Mouse (Mus musculus) ES-Bruce4 (cell line): ENCODE results near the gene Atp2a1. TPM values are rescaled to one million over a fixed set of nuclear protein-coding genes. Genes with fewer than 3 reads are reported as not detected.
A peak's percentile ranks its signal among the peaks of the same experiment; 100 is the strongest.

ENCODE experiments used
- H3K27ac ChIP-seq: 2 replicates; pipeline ENCODE4 v1.5.1; 2012; ENCODE audit warnings: low read length, inconsistent platforms; ENCODE audit not compliant: insufficient read depth
- H3K27me3 ChIP-seq: 2 replicates; pipeline ENCODE4 v1.6.1; 2012; ENCODE audit warnings: mild to moderate bottlenecking, low read length, inconsistent platforms; ENCODE audit not compliant: control insufficient read depth, poor library complexity, insufficient read depth, severe bottlenecking
- H3K36me3 ChIP-seq: 2 replicates; pipeline ENCODE4 v1.6.1; 2012; ENCODE audit warnings: inconsistent platforms, mild to moderate bottlenecking, low read length, moderate library complexity; ENCODE audit not compliant: control insufficient read depth, poor library complexity, insufficient read depth, severe bottlenecking
- H3K4me1 ChIP-seq: one replicate; pipeline ENCODE4 v1.8.1; 2011; ENCODE audit warnings: low read length; ENCODE audit not compliant: control insufficient read depth, insufficient read depth
- H3K4me3 ChIP-seq: 2 replicates; pipeline ENCODE4 v1.5.1; 2011; ENCODE audit warnings: low read depth, mild to moderate bottlenecking, low read length
- H3K9ac ChIP-seq: 2 replicates; pipeline ENCODE4 v1.6.1; 2012; ENCODE audit warnings: low read depth, mild to moderate bottlenecking, inconsistent platforms; ENCODE audit not compliant: poor library complexity, severe bottlenecking
- H3K9me3 ChIP-seq: replicated peaks from 2 replicates; pipeline ENCODE4 v1.6.1; 2012; ENCODE audit warnings: mild to moderate bottlenecking, low read length, inconsistent platforms; ENCODE audit not compliant: control insufficient read depth, poor library complexity, insufficient read depth, severe bottlenecking
- CTCF ChIP-seq: IDR thresholded peaks from one replicate; pipeline ENCODE4 v1.8.1; 2011; ENCODE audit warnings: low read depth, low read length
- EP300 ChIP-seq: IDR thresholded peaks from 2 replicates; pipeline ENCODE4 v1.6.1; 2011; ENCODE audit warnings: low read depth, low read length; ENCODE audit not compliant: insufficient read depth
- POLR2A ChIP-seq: IDR thresholded peaks from one replicate; pipeline ENCODE4 v1.8.1; 2011; ENCODE audit warnings: low read length; ENCODE audit not compliant: insufficient read depth
- polyA plus RNA-seq: library from polyadenylated mRNA; stranded (reverse); fragments of >200 nt; gene quantifications from 2 replicates; pipeline ENCODE4 v1.2.4, GENCODE M21; 2011; ENCODE audit warnings: low read depth; ENCODE audit not compliant: missing spikeins, insufficient read depth, insufficient read length

The Atp2a1 gene
- polyA plus RNA-seq, 1 experiment = 0.40 TPM

DNA sequence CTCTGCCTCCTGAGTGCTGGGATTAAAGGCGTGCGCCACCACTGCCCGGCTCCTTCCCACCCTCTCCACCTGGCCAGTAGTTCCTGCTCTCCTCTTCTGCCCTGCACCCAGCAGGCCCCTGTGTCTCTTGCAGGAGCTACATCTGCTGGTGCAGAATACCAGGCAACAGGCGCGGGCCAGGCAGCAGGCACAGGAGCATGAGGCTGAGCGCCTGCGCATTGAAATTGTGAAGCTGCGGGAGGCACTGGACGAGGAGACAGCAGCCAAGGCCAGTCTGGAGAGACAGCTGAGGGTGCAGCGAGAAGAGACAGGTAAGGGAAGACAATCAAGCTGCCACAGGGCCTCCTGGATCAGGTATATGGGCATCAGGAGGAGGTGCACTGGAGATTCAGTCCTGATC lies 18.9 kb downstream of the Atp2a1 start:
- H3K27me3 ChIP-seq = no peaks in the 10 kb centered on the region
- no peaks in the 10 kb centered on the region for H3K36me3 ChIP-seq
- TF ChIP-seq POLR2A (no peak), EP300 (no peak), CTCF (no peak)
- no peaks in the 10 kb centered on the region for H3K9me3 ChIP-seq
- no peak overlapping the region for H3K27ac ChIP-seq
- no peaks in the 10 kb centered on the region for H3K4me1 ChIP-seq
- no peak overlapping the region for H3K9ac ChIP-seq
- H3K4me3 ChIP-seq = no peak overlapping the region

DNA sequence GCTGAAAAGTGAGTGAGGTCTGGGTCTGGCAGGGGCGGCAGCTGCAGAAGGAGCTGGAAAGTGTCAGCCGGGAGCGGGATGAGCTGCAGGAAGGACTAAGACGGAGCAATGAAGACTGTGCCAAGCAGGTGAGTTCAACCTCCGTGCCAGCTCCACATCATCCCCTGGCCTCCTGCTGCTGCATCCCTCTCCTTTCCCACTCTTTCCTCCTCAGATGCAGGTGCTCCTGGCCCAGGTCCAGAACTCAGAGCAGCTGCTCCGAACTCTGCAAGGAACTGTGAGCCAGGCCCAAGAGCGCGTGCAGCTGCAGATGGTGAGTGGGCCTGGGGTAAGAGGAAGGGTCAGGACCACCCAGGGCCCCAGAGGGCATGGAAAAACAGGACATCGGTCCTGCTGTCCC lies 22.8 kb downstream of the Atp2a1 start:
- TF ChIP-seq CTCF (no peak), EP300 (no peak), POLR2A (no peak)
- H3K27me3 ChIP-seq = no peaks in the 10 kb centered on the region
- H3K36me3 ChIP-seq = no peaks in the 10 kb centered on the region
- H3K4me3 ChIP-seq = no peak overlapping the region
- no peaks in the 10 kb centered on the region for H3K4me1 ChIP-seq
- H3K9ac ChIP-seq = no peak overlapping the region
- H3K27ac ChIP-seq = no peak overlapping the region
- H3K9me3 ChIP-seq = no peaks in the 10 kb centered on the region

DNA sequence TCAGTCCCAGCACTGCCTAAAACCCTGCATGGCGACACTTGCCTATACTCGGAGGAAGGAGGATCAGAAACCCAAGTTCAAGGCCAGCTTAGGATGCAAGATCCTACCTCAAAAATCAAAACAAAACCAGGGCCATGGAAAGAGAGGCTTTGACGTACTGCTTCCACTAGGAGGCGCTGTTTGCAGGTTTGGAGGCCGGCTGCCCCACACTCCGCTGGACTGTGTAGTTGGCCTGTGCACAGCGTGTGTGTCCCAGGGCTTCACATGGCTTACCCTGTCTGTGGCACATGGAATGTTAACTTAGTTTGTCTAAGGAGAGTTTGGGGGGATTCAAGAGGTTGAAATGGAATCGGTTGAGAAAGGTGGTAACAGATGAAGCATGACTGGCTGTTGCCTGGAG lies 26.1 kb downstream of the Atp2a1 start:
- no peaks in the 10 kb centered on the region for H3K27me3 ChIP-seq
- peaks cover 5% of the 10 kb centered on the region; the same call in 1 of the 2 replicates for H3K36me3 ChIP-seq
- TF ChIP-seq EP300 = no peak
- TF ChIP-seq POLR2A = no peak
- peak; percentile 93 for TF ChIP-seq CTCF
- no peaks in the 10 kb centered on the region for H3K9me3 ChIP-seq
- H3K4me1 ChIP-seq = no peaks in the 10 kb centered on the region
- H3K9ac ChIP-seq = no peak overlapping the region
- no peak overlapping the region for H3K27ac ChIP-seq
- H3K4me3 ChIP-seq = no peak overlapping the region

DNA sequence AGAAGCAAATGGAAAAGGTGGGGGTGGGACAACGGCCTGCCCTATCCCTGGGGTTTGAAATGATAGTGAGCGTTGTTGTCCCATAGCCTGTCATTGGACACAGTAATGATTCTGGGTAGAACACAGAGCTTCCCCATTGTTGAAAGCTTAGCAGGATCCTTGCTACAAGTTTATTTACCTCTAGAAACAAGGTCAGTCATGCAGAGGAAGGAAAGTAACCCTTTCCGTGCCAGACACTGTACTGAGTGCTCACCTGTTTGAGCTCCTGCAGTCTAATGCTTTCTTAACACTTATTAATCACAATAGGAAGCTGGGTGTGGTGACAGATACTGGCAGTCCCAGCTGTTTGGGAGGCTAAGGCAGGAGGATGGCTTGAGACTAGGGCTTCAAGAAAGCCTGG lies 27.1 kb downstream of the Atp2a1 start:
- Histone ChIP-seq H3K36me3 (peaks cover 5% of the 10 kb centered on the region; the same call in 1 of the 2 replicates), H3K4me1 (no peaks in the 10 kb centered on the region), H3K9ac (no peak overlapping the region), H3K27ac (no peak overlapping the region), H3K9me3 (no peaks in the 10 kb centered on the region), H3K4me3 (no peak overlapping the region), H3K27me3 (no peaks in the 10 kb centered on the region)
- TF ChIP-seq POLR2A = no peak
- no peak for TF ChIP-seq EP300
- TF ChIP-seq CTCF = no peak

DNA sequence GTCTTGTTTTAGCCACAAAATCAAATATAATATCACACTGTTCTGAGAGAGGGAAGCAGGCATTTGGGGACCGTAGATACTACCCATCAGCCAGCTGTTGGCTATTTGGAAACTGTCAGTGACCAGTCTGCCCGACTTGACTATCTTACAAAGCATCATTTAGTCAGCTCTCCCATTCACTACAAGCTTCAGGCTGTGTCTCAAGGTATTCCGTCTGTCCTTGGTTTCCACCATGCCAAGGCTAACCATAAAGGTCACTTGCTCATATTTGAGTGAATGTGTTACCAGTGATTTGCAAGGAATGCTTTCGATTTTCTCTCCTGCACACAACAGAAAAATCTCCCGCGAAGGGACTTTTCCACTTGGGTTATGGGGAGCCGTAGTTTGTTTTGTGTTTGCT lies 28.2 kb downstream of the Atp2a1 start:
- H3K27ac ChIP-seq = no peak overlapping the region
- H3K9me3 ChIP-seq = no peaks in the 10 kb centered on the region
- TF ChIP-seq CTCF (no peak), EP300 (no peak)
- no peaks in the 10 kb centered on the region for H3K4me1 ChIP-seq
- H3K36me3 ChIP-seq = peaks cover 5% of the 10 kb centered on the region; the same call in 1 of the 2 replicates
- H3K27me3 ChIP-seq = no peaks in the 10 kb centered on the region
- no peak overlapping the region for H3K9ac ChIP-seq
- no peak overlapping the region for H3K4me3 ChIP-seq

DNA sequence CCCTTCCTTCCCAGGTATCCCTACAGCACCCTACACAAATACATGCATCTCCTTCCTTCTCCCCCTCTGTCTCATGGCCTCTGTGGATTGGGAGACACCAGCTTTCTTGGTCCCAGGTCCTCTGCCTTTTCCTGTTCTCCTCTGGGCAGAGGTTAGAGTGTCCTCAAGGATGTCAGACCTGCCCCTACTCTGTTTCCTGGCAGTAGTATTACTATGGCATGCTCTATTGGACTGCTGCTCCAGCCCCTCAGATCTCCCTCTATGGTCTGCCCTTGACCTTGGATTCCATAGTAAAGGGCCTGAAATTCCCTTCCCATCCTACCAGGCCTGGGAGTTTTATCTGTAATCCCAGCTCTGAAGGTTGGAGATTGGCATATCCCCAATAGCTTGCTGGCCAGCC lies 32.7 kb downstream of the Atp2a1 start:
- no peak overlapping the region for H3K9ac ChIP-seq
- no peak for TF ChIP-seq POLR2A
- TF ChIP-seq CTCF = no peak
- TF ChIP-seq EP300 = no peak
- H3K4me1 ChIP-seq = no peaks in the 10 kb centered on the region
- no peak overlapping the region for H3K4me3 ChIP-seq
- peaks cover 5% of the 10 kb centered on the region; the same call in 1 of the 2 replicates for H3K36me3 ChIP-seq
- no peaks in the 10 kb centered on the region for H3K27me3 ChIP-seq
- H3K9me3 ChIP-seq = no peaks in the 10 kb centered on the region
- H3K27ac ChIP-seq = no peak overlapping the region
